Mouse (Mus musculus) layer of hippocampus, adult 9-10 months (tissue): ENCODE measurements around the gene Map6d1.

Experiments used
- DNase-seq: peaks from one replicate; pipeline ENCODE4 v3.0.0; 2022; ENCODE audit warnings: low spot score

The Map6d1 gene

DNA sequence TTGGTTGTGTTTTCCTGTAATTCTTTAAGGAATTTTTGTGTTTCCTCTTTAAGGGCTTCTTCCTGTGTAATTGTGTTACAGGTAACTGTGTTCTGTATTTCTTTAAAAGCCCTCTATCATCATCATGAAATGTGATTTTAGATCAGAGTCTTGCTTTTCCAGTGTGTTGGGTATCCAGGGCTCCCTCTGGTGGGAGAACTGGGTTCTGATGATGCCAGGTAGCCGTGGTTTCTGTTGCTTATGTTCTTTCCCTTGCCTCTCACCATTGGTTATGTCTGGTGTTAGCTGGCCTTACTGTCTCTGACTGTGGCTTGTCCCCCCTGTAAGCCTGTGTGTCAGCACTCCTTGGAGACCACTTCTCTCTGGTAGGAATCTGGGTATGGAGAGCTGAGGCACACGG lies 55.8 kb downstream of the Map6d1 start:
- DNase-seq: no peak
